15 mouse cellular contexts compared by ENCODE assay signal in genomic region chr19:48009586-48010331, GRCm38 (mm10).
"Had no signal": no experiment of that assay in that cellular context is flagged by ENCODE, and none has a peak within 500 bp of the region (broad histone marks: within the 10 kb centered on the region; RNA-seq: fewer than 3 reads in every experiment).

No protein-coding gene starts in this region.

- H3K9ac ChIP-seq: kidney, embryonic 15.5 days; liver, embryonic 13.5 days; liver, postnatal 0 days; midbrain, embryonic 15.5 days had no signal

- H3K4me2 ChIP-seq: liver, embryonic 13.5 days; midbrain, embryonic 11.5 days; midbrain, embryonic 15.5 days had no signal

- H3K4me1 ChIP-seq: liver, embryonic 13.5 days; megakaryocyte, embryonic 14.5 days; midbrain, embryonic 15.5 days had no signal

- DNase-seq: kidney, adult 2 months; kidney, postnatal 25 days; liver; liver, embryonic 13.5 days; liver, postnatal 0 days; right cerebral cortex, adult 18-20 months; right cerebral cortex, postnatal 25 days; thymus, postnatal 36 days had no signal

- H3K4me3 ChIP-seq: kidney, embryonic 15.5 days; left cerebral cortex, adult 2 months; liver, embryonic 13.5 days; megakaryocyte, embryonic 14.5 days; midbrain, embryonic 15.5 days had no signal

- H3K27me3 ChIP-seq: kidney, embryonic 15.5 days; liver, embryonic 13.5 days; megakaryocyte, embryonic 14.5 days; midbrain, embryonic 15.5 days had no signal

- H3K27ac ChIP-seq: kidney, embryonic 15.5 days; left cerebral cortex, adult 2 months; liver, embryonic 13.5 days; macrophage; midbrain, embryonic 15.5 days had no signal

- H3K9me3 ChIP-seq: kidney, embryonic 15.5 days; liver, embryonic 13.5 days; megakaryocyte, embryonic 14.5 days had no signal

- ATAC-seq: liver, postnatal 0 days; lung, postnatal 0 days; midbrain, embryonic 15.5 days had no signal

- H3K36me3 ChIP-seq: kidney, embryonic 15.5 days; liver, embryonic 13.5 days; midbrain, embryonic 15.5 days had no signal
